Mouse (Mus musculus) ES-E14 (cell line): Measurements from ENCODE around the gene Ptpre.

Experiments
- CHD2 ChIP-seq: IDR thresholded peaks from 2 replicates; pipeline ENCODE4 v1.6.1; 2014; ENCODE audit warnings: mild to moderate bottlenecking, low read depth, low read length, inconsistent platforms
- HCFC1 ChIP-seq: IDR thresholded peaks from 2 replicates; pipeline ENCODE4 v1.6.1; 2012; ENCODE audit warnings: low read length, inconsistent platforms, borderline replicate concordance; ENCODE audit not compliant: insufficient read depth

DNA sequence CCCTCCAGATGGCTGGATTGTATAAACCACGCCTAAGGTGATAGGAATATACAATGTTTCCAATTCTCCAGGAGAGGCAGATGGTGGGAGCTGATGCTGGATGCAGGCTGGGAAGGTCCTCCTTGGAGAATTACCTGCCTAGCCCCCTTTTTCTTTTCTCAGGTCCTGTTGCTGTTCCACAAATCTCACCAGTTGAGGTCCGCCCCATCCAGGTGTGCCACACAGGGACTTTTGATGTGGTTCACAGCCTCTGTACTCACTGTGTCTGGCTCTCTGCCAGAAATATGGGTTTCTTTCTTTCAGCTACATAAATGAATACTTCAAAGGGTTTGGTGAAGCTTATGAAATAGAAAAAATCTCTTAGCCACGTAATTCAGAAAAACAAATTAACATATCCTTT is 5.0 kb downstream of the Ptpre start:
- TF ChIP-seq CHD2 (no peak), HCFC1 (no peak)
